Mouse (Mus musculus): ENCODE results near the gene Nfatc4.

Gene Nfatc4

GRCm38 (mm10) chr14:55822991-55823762 is at the start of gene Nfatc4:
Nfatc4 (plus strand) TSS chr14:55823144.
- no peak for DNase-seq (ENCODE audit: extremely low read depth, low read depth, low spot score)

- DNase-seq (ENCODE audit: extremely low read depth, low read depth, low spot score), result no peak
Measured at GRCm38 (mm10) chr14:55776711-55777110, 46.2 kb upstream of the Nfatc4 start.

- DNase-seq (ENCODE audit: extremely low read depth, low read depth, low spot score), result no peak
Measured at GRCm38 (mm10) chr14:55777176-55777575, 45.8 kb upstream of the Nfatc4 start.

- DNase-seq (ENCODE audit: extremely low read depth, low read depth, low spot score), result no peak
Measured at GRCm38 (mm10) chr14:55777806-55778205, 45.1 kb upstream of the Nfatc4 start.

GRCm38 (mm10) chr14:55778686-55779085 is 44.3 kb upstream of the Nfatc4 start:
- no peak for DNase-seq (ENCODE audit: extremely low read depth, low read depth, low spot score)

- no peak for DNase-seq (ENCODE audit: extremely low read depth, low read depth, low spot score)
Measured at GRCm38 (mm10) chr14:55779656-55780055, 43.3 kb upstream of the Nfatc4 start.

GRCm38 (mm10) chr14:55780736-55781135 is 42.2 kb upstream of the Nfatc4 start:
- DNase-seq (ENCODE audit: extremely low read depth, low read depth, low spot score), result no peak

GRCm38 (mm10) chr14:55781310-55781709 is 41.6 kb upstream of the Nfatc4 start:
- no peak for DNase-seq (ENCODE audit: extremely low read depth, low read depth, low spot score)

GRCm38 (mm10) chr14:55782361-55782960 is 40.5 kb upstream of the Nfatc4 start:
- no peak for DNase-seq (ENCODE audit: extremely low read depth, low read depth, low spot score)

GRCm38 (mm10) chr14:55783171-55783957 is 39.6 kb upstream of the Nfatc4 start:
- no peak for DNase-seq (ENCODE audit: extremely low read depth, low read depth, low spot score)

GRCm38 (mm10) chr14:55783958-55784235 is 39.0 kb upstream of the Nfatc4 start, which contains the start of gene Adcy4:
Adcy4 (minus strand) TSS chr14:55784095.
- no peak for DNase-seq (ENCODE audit: extremely low read depth, low read depth, low spot score)

- no peak for DNase-seq (ENCODE audit: extremely low read depth, low read depth, low spot score)
Measured at GRCm38 (mm10) chr14:55785195-55785594, 37.7 kb upstream of the Nfatc4 start.

GRCm38 (mm10) chr14:55787731-55788130 is 35.2 kb upstream of the Nfatc4 start:
- no peak for DNase-seq (ENCODE audit: extremely low read depth, low read depth, low spot score)

GRCm38 (mm10) chr14:55788256-55789050 is 34.5 kb upstream of the Nfatc4 start, which contains the start of gene Ripk3:
Ripk3 (minus strand) TSS chr14:55788865.
- DNase-seq (ENCODE audit: extremely low read depth, low read depth, low spot score), result no peak

- DNase-seq (ENCODE audit: extremely low read depth, low read depth, low spot score), result no peak
Measured at GRCm38 (mm10) chr14:55793461-55793860, 29.5 kb upstream of the Nfatc4 start.

- DNase-seq (ENCODE audit: extremely low read depth, low read depth, low spot score), result no peak
Measured at GRCm38 (mm10) chr14:55793946-55794345, 29.0 kb upstream of the Nfatc4 start.

GRCm38 (mm10) chr14:55795380-55796163 is 27.4 kb upstream of the Nfatc4 start:
- DNase-seq (ENCODE audit: extremely low read depth, low read depth, low spot score), result no peak

GRCm38 (mm10) chr14:55814885-55815284 is 8.1 kb upstream of the Nfatc4 start:
- DNase-seq (ENCODE audit: extremely low read depth, low read depth, low spot score), result no peak

- DNase-seq (ENCODE audit: extremely low read depth, low read depth, low spot score), result no peak
Measured at GRCm38 (mm10) chr14:55815310-55815751, 7.6 kb upstream of the Nfatc4 start.

GRCm38 (mm10) chr14:55819845-55820405 is 3.0 kb upstream of the Nfatc4 start:
- DNase-seq (ENCODE audit: extremely low read depth, low read depth, low spot score), result no peak
